Mouse (Mus musculus) testis, adult 2 months (tissue): ENCODE data around the gene Csrnp1. TPM values are rescaled to one million over a fixed set of nuclear protein-coding genes. Genes with fewer than 3 reads are reported as not detected.

Experiments
- H3K27ac ChIP-seq: fragments of 200-500 bp; 2 replicates; pipeline ENCODE4 v1.5.1; 2012; ENCODE audit warnings: low read depth, low read length; ENCODE audit not compliant: control insufficient read depth, insufficient read depth
- H3K27me3 ChIP-seq: fragments of 200-500 bp; 2 replicates; pipeline ENCODE4 v1.6.1; 2012; ENCODE audit warnings: mild to moderate bottlenecking, low read length, moderate library complexity; ENCODE audit not compliant: control insufficient read depth, insufficient read depth
- H3K36me3 ChIP-seq: fragments of 200-500 bp; 2 replicates; pipeline ENCODE4 v1.6.1; 2012; ENCODE audit warnings: mild to moderate bottlenecking, low read length; ENCODE audit not compliant: control insufficient read depth, insufficient read depth
- H3K4me1 ChIP-seq: fragments of 200-500 bp; 2 replicates; pipeline ENCODE4 v1.6.1; 2012; ENCODE audit warnings: low read length; ENCODE audit not compliant: control insufficient read depth, insufficient read depth
- H3K4me3 ChIP-seq: fragments of 200-500 bp; 2 replicates; pipeline ENCODE4 v1.5.1; 2012; ENCODE audit warnings: low read depth, mild to moderate bottlenecking, low read length, moderate library complexity, mixed read lengths; ENCODE audit not compliant: control insufficient read depth
- CTCF ChIP-seq: fragments of 200-500 bp; IDR thresholded peaks from 2 replicates; pipeline ENCODE4 v1.5.1; 2012; ENCODE audit warnings: low read depth, mild to moderate bottlenecking, inconsistent platforms, low read length, moderate library complexity; ENCODE audit not compliant: control insufficient read depth, insufficient read depth, insufficient replicate concordance
- POLR2A ChIP-seq: fragments of 200-500 bp; IDR thresholded peaks from 2 replicates; pipeline ENCODE4 v1.6.1; 2012; ENCODE audit warnings: low read depth, mild to moderate bottlenecking, inconsistent platforms, low read length, moderate library complexity; ENCODE audit not compliant: control insufficient read depth
- polyA plus RNA-seq: library from polyadenylated mRNA; depleted of rRNA; stranded (reverse); fragments of >200 nt; gene quantifications from 2 replicates; pipeline ENCODE4 v1.2.3, GENCODE M21; 2012

The Csrnp1 gene
- polyA plus RNA-seq, 1 experiment, result 99.9 TPM

- H3K27ac ChIP-seq, result peak overlapping the region; percentile 36
- H3K4me3 ChIP-seq, result peak overlapping the region; percentile 65
- no peaks in the 10 kb centered on the region for H3K36me3 ChIP-seq
- H3K27me3 ChIP-seq, result no peaks in the 10 kb centered on the region
- peaks cover 8% of the 10 kb centered on the region for H3K4me1 ChIP-seq
- TF ChIP-seq POLR2A (no peak), CTCF (no peak)
These were observed 17.7 kb upstream of the Csrnp1 start for GRCm38 (mm10) chr9:120001945-120002725.

- TF ChIP-seq CTCF, result no peak
- TF ChIP-seq POLR2A, result no peak
- no peak overlapping the region for H3K27ac ChIP-seq
These were observed 16.3 kb upstream of the Csrnp1 start for GRCm38 (mm10) chr9:120000761-120001160.

GRCm38 (mm10) chr9:119999636-120000035 lies 15.2 kb upstream of the Csrnp1 start:
- H3K27me3 ChIP-seq, result no peaks in the 10 kb centered on the region
- H3K4me1 ChIP-seq, result peaks cover 8% of the 10 kb centered on the region
- TF ChIP-seq POLR2A, result no peak
- no peak for TF ChIP-seq CTCF
- no peaks in the 10 kb centered on the region for H3K36me3 ChIP-seq
- no peak overlapping the region for H3K27ac ChIP-seq
- H3K4me3 ChIP-seq, result no peak overlapping the region

More at GRCm38 (mm10) chr9:120000761-120001160, 16.3 kb upstream of the Csrnp1 start:
- Histone ChIP-seq H3K27me3 (no peaks in the 10 kb centered on the region), H3K36me3 (no peaks in the 10 kb centered on the region), H3K4me1 (peaks cover 8% of the 10 kb centered on the region), H3K4me3 (no peak overlapping the region)

GRCm38 (mm10) chr9:119998776-119999175 lies 14.3 kb upstream of the Csrnp1 start:
- no peak overlapping the region for H3K27ac ChIP-seq
- no peak for TF ChIP-seq POLR2A
- TF ChIP-seq CTCF, result no peak
- H3K27me3 ChIP-seq, result no peaks in the 10 kb centered on the region
- H3K4me3 ChIP-seq, result no peak overlapping the region
- no peaks in the 10 kb centered on the region for H3K36me3 ChIP-seq
- peaks cover 8% of the 10 kb centered on the region for H3K4me1 ChIP-seq

GRCm38 (mm10) chr9:119996080-119996479 lies 11.6 kb upstream of the Csrnp1 start:
- TF ChIP-seq POLR2A (no peak), CTCF (no peak)
- H3K4me1 ChIP-seq, result no peaks in the 10 kb centered on the region
- no peak overlapping the region for H3K4me3 ChIP-seq
- H3K27me3 ChIP-seq, result no peaks in the 10 kb centered on the region
- H3K27ac ChIP-seq, result no peak overlapping the region
- no peaks in the 10 kb centered on the region for H3K36me3 ChIP-seq

GRCm38 (mm10) chr9:119994207-119994606 lies 9.7 kb upstream of the Csrnp1 start:
- no peaks in the 10 kb centered on the region for H3K27me3 ChIP-seq
- TF ChIP-seq CTCF (no peak), POLR2A (no peak)
- H3K27ac ChIP-seq, result no peak overlapping the region
- H3K4me1 ChIP-seq, result no peaks in the 10 kb centered on the region
- no peak overlapping the region for H3K4me3 ChIP-seq
- H3K36me3 ChIP-seq, result no peaks in the 10 kb centered on the region

GRCm38 (mm10) chr9:119993092-119993844 lies 8.8 kb upstream of the Csrnp1 start:
- no peak overlapping the region for H3K27ac ChIP-seq
- H3K27me3 ChIP-seq, result no peaks in the 10 kb centered on the region
- H3K4me1 ChIP-seq, result no peaks in the 10 kb centered on the region
- no peak for TF ChIP-seq CTCF
- TF ChIP-seq POLR2A, result no peak
- no peak overlapping the region for H3K4me3 ChIP-seq
- H3K36me3 ChIP-seq, result no peaks in the 10 kb centered on the region
